Mouse (Mus musculus): Measurements from ENCODE around the gene Col27a1. TPM values are rescaled to one million over a fixed set of nuclear protein-coding genes. Genes with fewer than 3 reads are reported as not detected.

Col27a1 gene
- total RNA-seq, 2 experiments from 2014 or later = 3.1 to 3.4 TPM

Small RNA genes within 50 kb of the gene (microRNA-seq; reads per million reads assigned to microRNA genes)
- 443 to 766 reads per million in 2 experiments for gene Mir455

Other genes with a start within 250 kb of the Col27a1 start
- gene Zfp618, start 248.4 kb upstream of the Col27a1 start, total RNA-seq (2021) = 1 to 10 TPM; 6.2 to 6.3 TPM
- gene Ambp, start 59.2 kb upstream of the Col27a1 start, total RNA-seq (2021) = not detected
- gene Kif12, start 41.9 kb upstream of the Col27a1 start, total RNA-seq (2021) = not detected
- gene Orm1, start 130.6 kb downstream of the Col27a1 start, total RNA-seq (2021) = not detected
- not detected for gene Orm3, start 142.2 kb downstream of the Col27a1 start, total RNA-seq (2021)
- gene Orm2, start 148.4 kb downstream of the Col27a1 start, total RNA-seq (2021) = not detected
- 1 to 10 TPM; 3.9 to 4.0 TPM for gene Akna, start 189.3 kb downstream of the Col27a1 start, total RNA-seq (2021)

Measured in left cerebral cortex, postnatal 14 days (tissue).